Mouse (Mus musculus) liver, adult 2 months (tissue): ENCODE data around the gene Nf2. TPM values are rescaled to one million over a fixed set of nuclear protein-coding genes. Genes with fewer than 3 reads are reported as not detected.
A peak's percentile ranks its signal among the peaks of the same experiment; 100 is the strongest.

Source experiments
- DNase-seq: peaks from one replicate; pipeline ENCODE4 v3.0.0-alpha.2; 2011; ENCODE audit warnings: low read depth, low spot score; ENCODE audit errors: extremely low read depth
- H3K27ac ChIP-seq: fragments of 200-500 bp; replicated peaks from 2 replicates; pipeline ENCODE4 v1.5.1; 2012; ENCODE audit warnings: low read depth, mild to moderate bottlenecking, control low read depth, inconsistent platforms, low read length; ENCODE audit not compliant: insufficient read depth
- H3K27me3 ChIP-seq: fragments of 200-500 bp; 2 replicates; pipeline ENCODE4 v1.6.1; 2012; ENCODE audit warnings: mild to moderate bottlenecking, moderate library complexity, low read length, inconsistent platforms; ENCODE audit not compliant: control insufficient read depth, insufficient read depth
- H3K36me3 ChIP-seq: fragments of 200-500 bp; 2 replicates; pipeline ENCODE4 v1.6.1; 2012; ENCODE audit warnings: low read length, inconsistent platforms; ENCODE audit not compliant: control insufficient read depth, insufficient read depth
- H3K4me1 ChIP-seq: fragments of 200-500 bp; 2 replicates; pipeline ENCODE4 v1.6.1; 2011; ENCODE audit warnings: low read length; ENCODE audit not compliant: control insufficient read depth, insufficient read depth
- H3K4me3 ChIP-seq: fragments of 200-500 bp; 2 replicates; pipeline ENCODE4 v1.5.1; 2011; ENCODE audit warnings: low read depth, mild to moderate bottlenecking, control low read depth, low read length, moderate library complexity; ENCODE audit not compliant: insufficient read depth
- H3K79me2 ChIP-seq: fragments of 200-500 bp; 2 replicates; pipeline ENCODE4 v1.6.1; 2012; ENCODE audit warnings: inconsistent platforms, mild to moderate bottlenecking, low read length, moderate library complexity; ENCODE audit not compliant: control insufficient read depth, insufficient read depth
- H3K9ac ChIP-seq: fragments of 200-500 bp; 2 replicates; pipeline ENCODE4 v1.6.1; 2012; ENCODE audit warnings: low read depth, mild to moderate bottlenecking, control low read depth, inconsistent platforms, low read length
- CTCF ChIP-seq: fragments of 200-500 bp; IDR thresholded peaks from 2 replicates; pipeline ENCODE4 v1.5.1; 2011; ENCODE audit warnings: low read depth, low read length, control low read depth
- POLR2A ChIP-seq: fragments of 200-500 bp; IDR thresholded peaks from 2 replicates; pipeline ENCODE4 v1.6.1; 2011; ENCODE audit warnings: low read length, control low read depth; ENCODE audit not compliant: insufficient read depth; ENCODE audit errors: extremely low read depth
- WGBS: fragments of 180-500 bp; shearing (Covaris S2); methylation state at CpG from one replicate; pipeline ENCODE4 v1.1.7; 2018; 5-methylcytosine and 5-hydroxymethylcytosine counted together
- polyA plus RNA-seq: library from polyadenylated mRNA; depleted of rRNA; stranded (reverse); fragments of >200 nt; gene quantifications from 2 replicates; pipeline ENCODE4 v1.2.3, GENCODE M21; 2012
- total RNA-seq: library from RNA; depleted of rRNA; stranded (reverse); fragments of >200 nt; gene quantifications from 2 replicates; pipeline ENCODE4 v1.2.3, GENCODE M21; 2014

Nf2 gene
- total and polyA plus RNA-seq, 2 experiments = 11.1 to 16.4 TPM

DNA sequence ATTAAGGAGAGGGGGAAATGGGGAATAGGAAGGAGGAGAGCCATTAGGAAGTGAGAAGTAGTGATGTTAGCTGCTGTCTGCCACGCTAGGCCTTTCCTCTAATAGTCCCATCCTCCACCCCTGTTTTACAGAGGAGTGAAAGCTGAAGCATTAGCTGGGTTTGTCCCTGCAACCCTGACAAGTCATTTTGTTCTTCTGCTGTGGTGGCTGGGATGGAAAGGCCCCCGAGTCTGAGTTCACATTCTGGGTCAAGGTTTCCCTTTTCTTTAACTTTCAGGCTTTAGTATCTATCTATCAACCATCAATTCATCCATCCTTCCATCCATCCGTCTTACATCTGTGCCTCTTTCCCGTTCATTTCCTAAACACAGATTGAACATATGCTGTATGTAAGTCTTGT lies 31.8 kb upstream of the Nf2 start:
- Histone ChIP-seq H3K4me1 (peaks cover 28% of the 10 kb centered on the region), H3K4me3 (no peak overlapping the region), H3K9ac (no peak overlapping the region), H3K36me3 (0 out of 2 replicates have a peak, but pooled peaks cover 3% of the 10 kb centered on the region), H3K27me3 (no peaks in the 10 kb centered on the region), H3K79me2 (peaks cover 18% of the 10 kb centered on the region; the same call in 1 of the 2 replicates), H3K27ac (peak overlapping the region; percentile 43; the same call in 1 of the 2 replicates)
- 81% methylated on average over 4 of the region's 4 CpGs for WGBS
- no peak for DNase-seq
- TF ChIP-seq POLR2A (no peak), CTCF (no peak)

GRCm38 (mm10) chr11:4874551-4874950 lies 25.2 kb upstream of the Nf2 start:
- H3K27ac ChIP-seq = peak overlapping the region; percentile 92
- 4% methylated on average over 10 of the region's 10 CpGs for WGBS
- H3K9ac ChIP-seq = peak overlapping the region; percentile 74
- H3K79me2 ChIP-seq = peaks cover 14% of the 10 kb centered on the region; the same call in 1 of the 2 replicates
- peak; percentile 97 for DNase-seq
- H3K4me1 ChIP-seq = peaks cover 4% of the 10 kb centered on the region; the same call in 1 of the 2 replicates
- no peaks in the 10 kb centered on the region for H3K27me3 ChIP-seq
- TF ChIP-seq CTCF (no peak), POLR2A (peak; percentile 73; the same call in 1 of the 2 replicates)
- H3K36me3 ChIP-seq = no peaks in the 10 kb centered on the region
- peak overlapping the region; percentile 84 for H3K4me3 ChIP-seq

- no peak for TF ChIP-seq CTCF
- peak; percentile 75; the same call in 1 of the 2 replicates for TF ChIP-seq POLR2A
- peaks cover 4% of the 10 kb centered on the region; the same call in 1 of the 2 replicates for H3K4me1 ChIP-seq
- H3K27me3 ChIP-seq = no peaks in the 10 kb centered on the region
- DNase-seq = peak; percentile 69
- H3K79me2 ChIP-seq = peaks cover 14% of the 10 kb centered on the region; the same call in 1 of the 2 replicates
- H3K4me3 ChIP-seq = peak within 1 kb of the TSS; percentile 84
- H3K9ac ChIP-seq = peak within 1 kb of the TSS; percentile 74
- peak within 1 kb of the TSS; percentile 92 for H3K27ac ChIP-seq
- WGBS = 1% methylated on average over 30 of the region's 30 CpGs
- no peaks in the 10 kb centered on the region for H3K36me3 ChIP-seq
Observed at GRCm38 (mm10) chr11:4873755-4874475, 24.6 kb upstream of the Nf2 start, which contains the start of gene Nipsnap1. Gene Nipsnap1 (plus strand): TSS chr11:4873951.

- DNase-seq = peak; percentile 61
- TF ChIP-seq POLR2A (no peak), CTCF (peak; percentile 45)
- 39% methylated on average over 10 of the region's 10 CpGs for WGBS
Observed at GRCm38 (mm10) chr11:4865645-4866251, 16.4 kb upstream of the Nf2 start.

DNA sequence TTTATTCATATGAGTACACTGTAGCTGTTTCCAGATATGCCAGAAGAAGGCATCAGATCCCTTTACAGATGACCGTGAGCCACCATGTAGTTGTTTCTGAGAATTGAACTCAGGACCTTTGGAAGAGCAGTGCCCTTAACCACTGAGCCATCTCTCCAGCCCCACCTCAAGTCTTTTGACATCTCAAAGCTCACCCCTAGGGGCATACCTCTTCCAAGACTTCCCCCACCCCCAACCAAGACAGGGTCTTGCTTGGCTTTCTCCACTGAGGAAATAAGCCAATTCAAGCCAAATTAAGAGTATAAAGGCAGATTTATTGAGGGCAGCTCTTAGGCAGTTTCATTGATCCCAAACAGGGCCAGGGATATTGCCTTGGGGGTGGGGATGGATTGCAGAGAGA lies 13.4 kb upstream of the Nf2 start:
- H3K79me2 ChIP-seq = no peaks in the 10 kb centered on the region
- H3K9ac ChIP-seq = no peak overlapping the region
- no peaks in the 10 kb centered on the region for H3K36me3 ChIP-seq
- TF ChIP-seq POLR2A (no peak), CTCF (no peak)
- no peaks in the 10 kb centered on the region for H3K4me1 ChIP-seq
- 98% methylated on average over 1 of the region's 1 CpGs for WGBS
- no peak overlapping the region for H3K27ac ChIP-seq
- no peak for DNase-seq
- H3K4me3 ChIP-seq = no peak overlapping the region
- H3K27me3 ChIP-seq = no peaks in the 10 kb centered on the region

More at GRCm38 (mm10) chr11:4865645-4866251, 16.4 kb upstream of the Nf2 start:
- Histone ChIP-seq H3K79me2 (no peaks in the 10 kb centered on the region), H3K27ac (no peak overlapping the region), H3K9ac (no peak overlapping the region), H3K27me3 (no peaks in the 10 kb centered on the region), H3K4me3 (no peak overlapping the region), H3K4me1 (no peaks in the 10 kb centered on the region), H3K36me3 (no peaks in the 10 kb centered on the region)
